17 mouse cellular contexts compared by ENCODE assay signal in genomic region chr7:142663151-142663550, GRCm38 (mm10). TPM values are rescaled to one million over a fixed set of nuclear protein-coding genes. Genes with fewer than 3 reads are reported as not detected.
A peak's percentile ranks its signal among the peaks of the same experiment; 100 is the strongest.
DNase-seq lines count a peak whose midpoint lies in the region; ATAC-seq and TF ChIP-seq lines count a peak whose summit lies in the region.
"Had no signal": no experiment of that assay in that cellular context is flagged by ENCODE, and none has a peak within 500 bp of the region (broad histone marks: within the 10 kb centered on the region; RNA-seq: fewer than 3 reads in every experiment).

No protein-coding gene starts in this region.

- no peak overlapping the region for H3K9ac ChIP-seq in kidney, postnatal 0 days (ENCODE audit: low read depth, low read length)
- peak overlapping the region; percentile 73 for H3K9ac ChIP-seq in embryonic facial prominence, embryonic 13.5 days
- H3K9ac ChIP-seq in liver, embryonic 12.5 days: no peak overlapping the region

- TF ChIP-seq CTCF in kidney, postnatal 0 days (IDR thresholded peaks at IDR 0.05; ENCODE audit: low read depth): no peak

- no peak for ATAC-seq in kidney, postnatal 0 days (replicated peaks; ENCODE audit: low FRiP score, low read depth)
- ATAC-seq in embryonic facial prominence, embryonic 13.5 days (ENCODE audit: insufficient number of reproducible peaks, insufficient read depth, low FRiP score, low TSS enrichment, low read depth): no peak
- no peak for ATAC-seq in liver, embryonic 12.5 days
- ATAC-seq: activated CD4-positive, CD25-positive, alpha-beta regulatory T cell, adult 4 months; hindbrain, embryonic 16.5 days had no signal

- no peak overlapping the region for H3K4me3 ChIP-seq in kidney, postnatal 0 days (replicated peaks; ENCODE audit: low read depth, low read length)
- peak overlapping the region; percentile 37 for H3K4me3 ChIP-seq in embryonic facial prominence, embryonic 13.5 days
- H3K4me3 ChIP-seq in liver, embryonic 12.5 days: no peak overlapping the region
- H3K4me3 ChIP-seq: layer of hippocampus, adult 2 months had no signal

- H3K27ac ChIP-seq in kidney, postnatal 0 days: no peak overlapping the region
- H3K27ac ChIP-seq in embryonic facial prominence, embryonic 13.5 days: no peak overlapping the region
- no peak overlapping the region for H3K27ac ChIP-seq in liver, embryonic 12.5 days
- H3K27ac ChIP-seq: layer of hippocampus, adult 2 months had no signal

- H3K9me3 ChIP-seq in kidney, postnatal 0 days (replicated peaks; ENCODE audit: low read length): no peaks in the 10 kb centered on the region
- H3K9me3 ChIP-seq in embryonic facial prominence, embryonic 13.5 days: no peaks in the 10 kb centered on the region
- H3K9me3 ChIP-seq in liver, embryonic 12.5 days (replicated peaks): no peaks in the 10 kb centered on the region

- H3K4me1 ChIP-seq in kidney, postnatal 0 days (replicated peaks; ENCODE audit: insufficient read depth, low read length): peaks cover 17% of the 10 kb centered on the region; the same call in 1 of the 2 replicates
- H3K4me1 ChIP-seq in embryonic facial prominence, embryonic 13.5 days: peaks cover 26% of the 10 kb centered on the region
- peaks cover 17% of the 10 kb centered on the region; the same call in 1 of the 2 replicates for H3K4me1 ChIP-seq in liver, embryonic 12.5 days

- peak; percentile 41 for DNase-seq in heart, adult 11 months
- DNase-seq in heart, adult 18-20 months: no peak
- DNase-seq in kidney, postnatal 0 days (ENCODE audit: low spot score): no peak
- DNase-seq in kidney, postnatal 4 days: no peak
- no peak for DNase-seq in testis, postnatal 10 days (ENCODE audit: low spot score)
- no peak for DNase-seq in adrenal gland, adult 18-20 months (ENCODE audit: low spot score in 2 of 2)
- DNase-seq: cerebellum, postnatal 14 days; lung, adult 2 months had no signal

- no peaks in the 10 kb centered on the region for H3K36me3 ChIP-seq in kidney, postnatal 0 days (ENCODE audit: insufficient read depth, low read length)
- H3K36me3 ChIP-seq in embryonic facial prominence, embryonic 13.5 days: peaks cover 19% of the 10 kb centered on the region; the same call in 1 of the 2 replicates
- H3K36me3 ChIP-seq in liver, embryonic 12.5 days: peaks cover 17% of the 10 kb centered on the region
- H3K36me3 ChIP-seq: G1E had no signal

- peak overlapping the region; percentile 57; the same call in 1 of the 2 replicates for H3K4me2 ChIP-seq in kidney, postnatal 0 days (ENCODE audit: low read length)
- peak overlapping the region; percentile 61 for H3K4me2 ChIP-seq in embryonic facial prominence, embryonic 13.5 days
- peak overlapping the region; percentile 50 for H3K4me2 ChIP-seq in liver, embryonic 12.5 days

- peaks cover 56% of the 10 kb centered on the region for H3K27me3 ChIP-seq in kidney, postnatal 0 days (ENCODE audit: insufficient read depth, low read length)
- peaks cover 92% of the 10 kb centered on the region for H3K27me3 ChIP-seq in embryonic facial prominence, embryonic 13.5 days
- H3K27me3 ChIP-seq in liver, embryonic 12.5 days (replicated peaks): peaks cover 96% of the 10 kb centered on the region

- WGBS in kidney, postnatal 0 days: 37% methylated on average over 5 of the region's 5 CpGs
- 20% methylated on average over 5 of the region's 5 CpGs for WGBS in embryonic facial prominence, embryonic 13.5 days
- 13% methylated on average over 5 of the region's 5 CpGs for WGBS in liver, embryonic 12.5 days (ENCODE audit: insufficient replicate concordance)

RNA-seq across cellular contexts. Expression of gene Igf2, which starts 3.5 kb away (rescaled TPM):
- 10 to 100 TPM; 47.4 to 56.7 TPM for total RNA-seq in heart, adult 18-20 months (2021)
- 297 and 337 TPM in 2 replicates for polyA plus RNA-seq in kidney, postnatal 0 days (2015; fragmentation: Nextera tagmentation; extraction: Ambion mirVana)
- polyA plus RNA-seq in embryonic facial prominence, embryonic 13.5 days (2015; fragmentation: Nextera tagmentation; extraction: Ambion mirVana): 634 and 679 TPM in 2 replicates
- polyA plus RNA-seq in liver, embryonic 12.5 days (2016; fragmentation: Nextera tagmentation; extraction: Ambion mirVana): 354 and 377 TPM in 2 replicates
- total RNA-seq in adrenal gland, adult 18-20 months (2021): 10 to 100 TPM; 15.2 to 22.1 TPM
- polyA plus RNA-seq: G1E had no signal

RNA-seq across cellular contexts. Expression of gene Gm49394, which starts 6.6 kb away (rescaled TPM):
- not detected for total RNA-seq in heart, adult 18-20 months (2021)
- not detected in 2 replicates for polyA plus RNA-seq in kidney, postnatal 0 days (2015; fragmentation: Nextera tagmentation; extraction: Ambion mirVana)
- 0.10 TPM in 1 of 2 replicates, not detected in the other for polyA plus RNA-seq in embryonic facial prominence, embryonic 13.5 days (2015; fragmentation: Nextera tagmentation; extraction: Ambion mirVana)
- not detected in 2 replicates for polyA plus RNA-seq in liver, embryonic 12.5 days (2016; fragmentation: Nextera tagmentation; extraction: Ambion mirVana)
- not detected for total RNA-seq in adrenal gland, adult 18-20 months (2021)
- total RNA-seq: gastrocnemius, adult 8-10 months; layer of hippocampus, adult 2 months; midbrain, postnatal 0 days had no signal
- polyA plus RNA-seq: activated CD4-positive, CD25-positive, alpha-beta regulatory T cell, adult 4 months; G1E; hindbrain, embryonic 16.5 days; lung, adult 2 months; midbrain, postnatal 0 days; thymus, postnatal 0 days had no signal
